Mouse (Mus musculus): ENCODE measurements around the gene Nat9. TPM values are rescaled to one million over a fixed set of nuclear protein-coding genes. Genes with fewer than 3 reads are reported as not detected.

The Nat9 gene
- total RNA-seq, 2 experiments from 2014 or later: 17.8 to 25.5 TPM

DNA sequence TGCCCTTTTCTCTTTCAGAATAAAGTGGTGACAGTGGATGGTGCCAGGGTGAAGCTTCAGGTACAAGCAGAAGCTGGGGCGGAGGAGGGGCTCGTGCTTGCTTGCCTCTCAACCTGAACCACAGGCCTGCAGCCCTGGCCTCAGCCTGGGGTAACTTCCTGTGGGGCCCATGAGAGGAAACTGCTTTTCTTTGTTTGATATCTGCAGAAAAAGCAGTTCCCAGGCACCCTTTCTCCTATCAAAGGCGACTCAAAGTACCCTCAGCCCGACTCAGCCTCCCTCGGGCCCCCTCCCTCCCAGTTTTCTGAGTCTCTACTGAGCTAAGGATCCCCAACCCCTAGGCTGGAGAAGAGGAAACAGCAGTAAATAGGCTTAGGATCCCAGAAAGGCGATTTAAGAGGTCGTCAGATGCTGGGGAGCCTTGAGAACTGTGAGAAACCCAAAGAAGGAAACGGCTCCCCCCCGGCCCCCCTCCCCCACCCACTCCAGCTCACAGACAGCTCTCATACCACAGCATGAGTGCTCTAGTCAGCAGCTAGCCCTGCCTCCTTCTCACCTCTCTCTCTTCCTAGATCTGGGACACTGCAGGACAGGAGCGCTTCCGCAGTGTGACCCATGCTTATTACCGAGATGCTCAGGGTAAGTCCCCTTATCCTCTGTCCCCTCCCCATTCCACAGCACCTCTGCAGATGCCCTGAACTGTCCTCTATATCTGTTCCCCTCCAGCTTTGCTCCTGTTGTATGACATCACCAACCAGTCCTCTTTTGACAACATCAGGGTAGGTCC is 29.5 kb downstream of the Nat9 start:
- ATAC-seq (replicated peaks; ENCODE audit: poor library complexity): 0 out of 2 replicates have a peak, but pooled peaks have one; percentile 6

DNA sequence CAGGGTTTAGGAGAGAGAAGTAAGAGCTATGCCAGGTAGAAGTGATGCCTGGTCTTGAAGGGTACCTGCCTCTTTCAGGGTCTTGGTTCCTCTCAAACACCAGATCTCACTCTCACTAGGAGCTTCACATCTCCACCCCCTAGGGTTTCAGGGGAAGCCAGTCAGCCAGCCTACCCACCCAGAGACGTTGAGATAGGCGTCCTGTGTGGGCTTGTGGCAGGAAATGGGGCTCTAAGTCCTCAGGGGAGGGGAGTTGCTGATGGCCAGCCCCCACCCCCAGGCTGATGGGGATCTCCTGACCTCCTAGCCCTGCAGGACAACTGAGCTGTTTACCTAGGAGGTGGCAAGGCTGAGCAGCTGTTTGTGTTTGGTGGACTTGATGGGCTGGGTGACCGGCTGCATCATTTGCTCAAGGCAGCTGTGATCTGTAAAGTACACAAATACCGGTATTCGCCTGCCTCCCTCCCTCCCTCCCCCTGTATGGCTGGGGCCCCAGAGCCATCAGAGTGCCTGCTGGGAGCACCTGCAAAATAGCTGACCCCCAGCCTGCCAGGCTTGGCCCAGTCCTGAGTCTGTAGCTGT is 32.5 kb downstream of the Nat9 start:
- no peak for ATAC-seq (replicated peaks; ENCODE audit: poor library complexity)

DNA sequence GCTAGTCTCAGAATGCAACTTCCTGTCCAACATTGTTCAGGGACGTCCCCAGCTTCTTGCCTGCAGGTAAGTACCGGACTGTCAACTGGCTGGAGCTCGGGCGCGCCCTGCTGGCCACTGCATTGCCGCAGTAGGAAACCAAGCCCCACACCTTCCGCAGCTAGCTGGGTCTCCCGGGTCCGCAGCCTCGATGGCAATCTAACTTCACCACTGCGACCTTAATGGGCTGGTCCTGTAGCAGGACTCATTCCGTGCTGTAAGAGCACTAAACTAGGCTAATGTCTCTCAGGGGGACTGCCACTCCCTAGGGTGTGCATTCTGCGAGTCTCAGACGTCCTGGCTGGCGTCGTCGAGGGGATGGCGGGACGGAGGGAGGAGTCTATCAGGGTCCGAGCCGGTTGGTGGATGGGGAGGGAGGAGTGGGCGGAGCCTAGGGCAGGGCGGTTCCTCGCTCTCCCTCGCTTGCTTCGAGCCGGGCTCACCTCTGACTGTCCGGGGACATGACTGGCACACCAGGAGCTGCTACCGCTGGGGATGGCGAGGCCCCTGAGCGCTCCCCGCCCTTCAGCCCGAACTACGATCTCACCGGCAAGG is 33.9 kb downstream of the Nat9 start:
- ATAC-seq (replicated peaks; ENCODE audit: poor library complexity): peak; percentile 90

DNA sequence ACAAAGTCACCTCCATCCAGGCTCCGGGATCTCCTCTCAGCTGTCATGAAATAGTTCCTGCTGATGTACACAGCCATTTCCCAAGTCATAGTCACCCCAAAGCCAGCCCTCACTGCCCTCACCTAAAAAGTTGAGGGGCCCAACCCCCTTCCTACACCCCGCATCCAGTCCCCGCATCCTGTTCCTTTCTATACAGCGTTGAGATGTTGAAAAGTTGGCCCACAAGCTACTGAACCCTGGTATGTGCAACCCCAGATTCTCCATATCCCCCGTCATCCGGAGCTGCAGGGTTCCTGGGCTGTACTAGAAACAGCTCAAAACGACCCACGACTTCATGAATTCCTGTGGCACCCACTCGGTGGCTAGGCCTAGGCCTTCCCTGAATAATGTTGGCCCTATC is 34.6 kb downstream of the Nat9 start:
- no peak for ATAC-seq (replicated peaks; ENCODE audit: poor library complexity)

DNA sequence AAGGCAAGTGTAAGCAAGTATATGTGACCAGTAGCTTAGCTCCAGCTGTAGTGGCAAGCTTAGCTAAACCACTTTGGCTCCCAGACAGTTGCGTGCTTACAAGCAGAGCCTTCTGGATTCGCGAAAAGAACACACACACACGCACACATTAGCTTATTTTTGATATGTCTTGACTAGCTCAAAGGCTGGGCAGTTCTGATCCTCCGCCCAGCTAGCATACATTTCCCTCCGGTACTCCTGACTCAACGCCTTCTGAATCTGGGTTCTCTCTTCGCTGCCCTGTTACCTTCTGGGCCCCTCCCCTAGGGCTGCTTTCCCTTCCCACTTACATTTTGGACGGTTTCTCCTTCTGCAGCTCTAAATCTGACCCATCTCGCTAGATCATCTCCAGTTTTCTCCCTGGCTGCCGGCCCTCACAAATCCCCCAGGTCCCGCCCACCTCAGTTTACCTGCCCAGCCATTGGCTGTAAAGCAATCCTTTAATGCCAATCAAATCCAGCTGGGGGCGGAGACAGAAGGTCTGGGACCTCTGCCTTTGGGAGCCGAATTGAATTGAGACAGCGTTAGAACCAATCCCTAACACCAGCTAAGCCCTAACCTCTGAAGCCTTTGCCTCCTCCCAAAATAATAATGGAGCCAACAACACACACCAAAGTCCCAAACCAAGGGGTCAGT is 35.8 kb downstream of the Nat9 start:
- no peak for ATAC-seq (replicated peaks; ENCODE audit: poor library complexity)

DNA sequence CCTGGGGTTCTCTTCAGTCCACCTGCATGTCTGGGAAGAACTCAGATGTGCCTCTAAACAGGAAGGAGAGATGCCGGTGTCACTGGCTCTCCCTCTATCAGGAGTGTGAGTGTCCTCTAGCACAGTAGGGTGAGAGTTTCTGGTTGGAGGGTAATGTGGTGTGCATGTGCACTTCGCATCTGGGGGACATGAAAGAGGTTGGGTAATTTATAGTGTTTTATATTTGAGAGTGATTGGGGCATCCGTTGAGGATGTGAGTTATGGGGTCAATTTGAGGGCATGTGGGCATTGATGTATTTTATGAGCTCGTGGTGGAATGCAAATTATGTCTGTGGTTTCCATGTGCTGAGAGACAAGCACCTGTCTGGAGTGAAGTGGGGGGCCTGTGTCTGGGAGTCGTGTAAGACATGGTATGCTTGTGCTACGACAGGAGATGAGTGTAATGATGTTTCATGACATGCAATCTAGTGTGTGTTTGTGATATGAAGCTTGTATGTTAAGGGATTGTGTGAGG is 36.9 kb downstream of the Nat9 start:
- ATAC-seq (replicated peaks; ENCODE audit: poor library complexity): no peak

DNA sequence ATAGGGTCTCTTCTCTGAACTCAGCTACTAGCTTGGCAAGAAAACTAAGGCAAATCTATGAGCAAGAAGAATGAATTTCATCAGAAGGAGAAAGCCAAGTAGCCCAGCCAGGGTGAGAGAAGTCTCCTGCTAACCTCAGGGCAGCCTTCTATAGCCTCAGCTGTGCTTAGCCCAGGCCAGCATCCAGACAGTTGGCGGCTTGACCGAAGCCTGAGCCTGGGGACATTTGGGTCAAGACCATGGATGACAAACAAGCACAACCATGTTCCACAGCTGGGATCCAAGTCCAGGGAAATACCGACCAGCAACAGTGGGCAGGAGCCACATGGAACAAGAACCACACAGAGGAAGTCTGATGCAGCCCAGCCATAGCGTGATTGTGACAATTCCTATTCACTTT is 39.8 kb downstream of the Nat9 start:
- no peak for ATAC-seq (replicated peaks; ENCODE audit: poor library complexity)

DNA sequence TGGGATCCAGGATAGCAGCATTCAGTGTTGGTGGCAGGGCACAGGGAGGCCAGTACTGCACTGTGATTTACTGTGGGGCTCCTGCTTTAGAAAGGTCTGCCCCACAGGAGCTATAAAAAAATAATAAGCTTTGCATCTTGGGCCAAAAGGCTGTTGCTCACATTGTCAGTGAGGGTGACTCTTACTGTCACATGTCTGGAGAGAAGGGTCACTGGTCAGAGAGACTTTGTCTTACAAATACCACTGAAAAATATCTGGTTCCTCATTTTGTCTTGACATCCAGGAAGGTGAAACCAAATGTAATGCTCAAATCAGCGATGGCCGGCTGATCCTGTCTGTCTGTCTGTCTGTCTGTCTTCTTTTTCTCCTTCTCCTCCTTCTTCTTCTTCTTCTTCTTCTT is 45.7 kb downstream of the Nat9 start:
- no peak; the same call in 1 of the 2 replicates for ATAC-seq (replicated peaks; ENCODE audit: poor library complexity)

DNA sequence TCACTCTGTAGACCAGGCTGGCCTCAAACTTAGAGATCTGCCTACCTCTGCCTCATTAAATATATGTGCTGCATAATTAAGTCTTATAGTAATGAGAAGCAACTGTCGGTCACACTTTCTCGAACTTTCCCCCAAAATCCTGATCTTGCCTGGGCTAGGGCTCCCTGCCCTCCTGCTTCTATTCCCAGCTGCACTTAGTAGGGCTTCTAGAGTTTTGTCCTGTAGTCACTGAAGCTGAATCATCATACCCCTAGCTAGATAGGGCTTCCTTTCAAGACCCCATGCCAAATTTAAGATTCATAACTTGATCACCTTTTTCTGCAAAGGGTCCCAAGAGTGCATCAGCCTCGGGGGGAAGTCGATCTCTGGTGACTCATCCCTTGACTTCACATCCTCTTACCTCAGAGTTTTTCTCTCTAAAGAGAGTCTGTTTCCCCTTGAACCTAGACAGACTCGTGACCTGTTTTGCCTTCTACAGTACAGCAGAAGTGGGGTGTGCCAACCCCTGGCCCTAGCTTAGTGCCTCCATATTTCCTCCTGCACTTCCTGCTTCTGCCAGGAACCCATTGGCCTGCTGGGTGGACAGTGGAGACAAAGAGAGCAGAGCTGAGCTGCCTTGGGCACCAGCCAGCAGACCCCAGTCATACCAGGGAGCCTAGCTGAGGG is 48.9 kb downstream of the Nat9 start:
- ATAC-seq (replicated peaks; ENCODE audit: poor library complexity): peak; percentile 91

DNA sequence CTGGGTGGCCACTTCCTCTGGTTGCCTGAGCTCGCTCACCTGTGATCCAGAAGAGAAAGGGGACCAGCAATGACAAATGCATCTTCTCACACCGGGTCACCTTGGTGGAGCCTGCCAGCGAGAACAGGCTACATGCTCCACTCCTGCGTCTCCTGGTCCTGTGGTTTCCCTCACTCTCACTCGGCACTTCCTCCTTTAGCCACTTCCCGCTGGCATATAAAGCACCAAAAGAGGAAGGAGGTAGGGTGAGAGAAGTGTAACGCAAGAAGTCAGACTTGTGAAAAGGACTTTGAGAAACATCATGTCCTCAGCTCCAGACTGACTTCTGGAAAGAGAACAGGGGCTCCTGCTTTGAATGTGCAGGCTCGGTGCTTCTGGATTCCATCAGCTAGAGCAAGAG is 53.9 kb downstream of the Nat9 start, which contains the start of gene Cd300lf:
Cd300lf (minus strand) TSS at position 193 of the 400 bp plus-strand sequence.
- peak; percentile 98 for ATAC-seq (replicated peaks; ENCODE audit: poor library complexity)

Other genes starting within 250 kb of the Nat9 start
- 0.39 and 1.8 TPM in 2 replicates for gene Cd300c, start 218.7 kb downstream of the Nat9 start, total RNA-seq (2015)
- gene Cd300c, start 218.7 kb downstream of the Nat9 start, total RNA-seq (2017): not detected in 2 replicates
- gene Cd300ld, start 197.9 kb downstream of the Nat9 start, total RNA-seq (2015): 1.1 and 1.3 TPM in 2 replicates
- gene Cd300ld, start 197.9 kb downstream of the Nat9 start, total RNA-seq (2017): 0.51 and 0.67 TPM in 2 replicates
- 2.5 and 3.8 TPM in 2 replicates for gene Cd300c2, start 186.0 kb downstream of the Nat9 start, total RNA-seq (2015)
- gene Cd300c2, start 186.0 kb downstream of the Nat9 start, total RNA-seq (2017): 1.00 and 2.0 TPM in 2 replicates
- gene Cd300ld2, start 171.7 kb downstream of the Nat9 start, total RNA-seq (2015): 0.54 and 0.72 TPM in 2 replicates
- not detected in 2 replicates for gene Cd300ld2, start 171.7 kb downstream of the Nat9 start, total RNA-seq (2017)
- gene Cd300ld4, start 160.8 kb downstream of the Nat9 start, total RNA-seq (2015): 0.22 TPM in 1 of 2 replicates, not detected in the other
- not detected in 2 replicates for gene Cd300ld4, start 160.8 kb downstream of the Nat9 start, total RNA-seq (2017)
- gene Cd300ld5, start 150.1 kb downstream of the Nat9 start, total RNA-seq (2015): 0.22 TPM in 1 of 2 replicates, not detected in the other
- not detected in 2 replicates for gene Cd300ld5, start 150.1 kb downstream of the Nat9 start, total RNA-seq (2017)
- gene Cd300ld3, start 139.4 kb downstream of the Nat9 start, total RNA-seq (2015): 0.22 and 0.47 TPM in 2 replicates
- gene Cd300ld3, start 139.4 kb downstream of the Nat9 start, total RNA-seq (2017): 0.78 TPM in 1 of 2 replicates, not detected in the other
- gene Cd300e, start 125.7 kb downstream of the Nat9 start, total RNA-seq (2015): 0.17 and 0.42 TPM in 2 replicates
- 0.10 and 0.25 TPM in 2 replicates for gene Cd300e, start 125.7 kb downstream of the Nat9 start, total RNA-seq (2017)
- 4.6 and 9.6 TPM in 2 replicates for gene Rab37, start 96.4 kb downstream of the Nat9 start, total RNA-seq (2015)
- 8.5 and 13.9 TPM in 2 replicates for gene Rab37, start 96.4 kb downstream of the Nat9 start, total RNA-seq (2017)
- 2.1 and 2.3 TPM in 2 replicates for gene Cd300lf, start 53.9 kb downstream of the Nat9 start, total RNA-seq (2015)
- 1.6 and 1.8 TPM in 2 replicates for gene Cd300lf, start 53.9 kb downstream of the Nat9 start, total RNA-seq (2017)
- 51.4 TPM in 2 replicates for gene Slc9a3r1, start 24.5 kb downstream of the Nat9 start, total RNA-seq (2015)
- 44.7 and 49.4 TPM in 2 replicates for gene Slc9a3r1, start 24.5 kb downstream of the Nat9 start, total RNA-seq (2017)
- 7.8 and 8.3 TPM in 2 replicates for gene Tmem104, start 372 bp downstream of the Nat9 start, total RNA-seq (2015)
- 2.4 and 8.2 TPM in 2 replicates for gene Tmem104, start 372 bp downstream of the Nat9 start, total RNA-seq (2017)
- gene Grin2c, start 79.4 kb upstream of the Nat9 start, total RNA-seq (2015): not detected in 2 replicates
- not detected in 2 replicates for gene Grin2c, start 79.4 kb upstream of the Nat9 start, total RNA-seq (2017)
- gene Fdxr, start 89.2 kb upstream of the Nat9 start, total RNA-seq (2015): 9.1 and 9.8 TPM in 2 replicates
- 14.2 and 19.1 TPM in 2 replicates for gene Fdxr, start 89.2 kb upstream of the Nat9 start, total RNA-seq (2017)
- 0.30 and 0.71 TPM in 2 replicates for gene Fads6, start 109.8 kb upstream of the Nat9 start, total RNA-seq (2015)
- gene Fads6, start 109.8 kb upstream of the Nat9 start, total RNA-seq (2017): 0.87 and 2.2 TPM in 2 replicates
- gene Otop2, start 119.3 kb upstream of the Nat9 start, total RNA-seq (2015): not detected in 2 replicates
- gene Otop2, start 119.3 kb upstream of the Nat9 start, total RNA-seq (2017): not detected in 2 replicates
- not detected in 2 replicates for gene Ush1g, start 134.2 kb upstream of the Nat9 start, total RNA-seq (2015)
- gene Ush1g, start 134.2 kb upstream of the Nat9 start, total RNA-seq (2017): not detected in 2 replicates
- not detected in 2 replicates for gene Otop3, start 146.9 kb upstream of the Nat9 start, total RNA-seq (2015)
- gene Otop3, start 146.9 kb upstream of the Nat9 start, total RNA-seq (2017): not detected in 2 replicates
- 0.52 and 0.81 TPM in 2 replicates for gene Hid1, start 179.9 kb upstream of the Nat9 start, total RNA-seq (2015)
- gene Hid1, start 179.9 kb upstream of the Nat9 start, total RNA-seq (2017): 0.10 TPM in 1 of 2 replicates, not detected in the other
- gene Cdr2l, start 194.1 kb upstream of the Nat9 start, total RNA-seq (2015): 0.20 and 0.42 TPM in 2 replicates
- 0.08 and 0.34 TPM in 2 replicates for gene Cdr2l, start 194.1 kb upstream of the Nat9 start, total RNA-seq (2017)
- 83.4 and 98.3 TPM in 2 replicates for gene Mrpl58, start 215.9 kb upstream of the Nat9 start, total RNA-seq (2015)
- 81.1 and 96.4 TPM in 2 replicates for gene Mrpl58, start 215.9 kb upstream of the Nat9 start, total RNA-seq (2017)
- gene Atp5h, start 232.1 kb upstream of the Nat9 start, total RNA-seq (2015): 703 and 731 TPM in 2 replicates
- gene Atp5h, start 232.1 kb upstream of the Nat9 start, total RNA-seq (2017): 770 and 871 TPM in 2 replicates
- 13.0 and 15.0 TPM in 2 replicates for gene Kctd2, start 232.3 kb upstream of the Nat9 start, total RNA-seq (2015)
- gene Kctd2, start 232.3 kb upstream of the Nat9 start, total RNA-seq (2017): 9.0 and 17.0 TPM in 2 replicates